Mouse (Mus musculus) forebrain, postnatal 0 days (tissue): ENCODE results near the gene Fam221b. TPM values are rescaled to one million over a fixed set of nuclear protein-coding genes. Genes with fewer than 3 reads are reported as not detected.

ENCODE experiments used
- ATAC-seq: fragments of 200-750 bp; cut with Nextera tagmentation; 2 replicates; pipeline ENCODE4 v1.8.0; 2017; ENCODE audit warnings: mild to moderate bottlenecking, moderate library complexity
- DNase-seq: peaks from one replicate; pipeline ENCODE4 v3.0.0-alpha.2; 2015
- H3K27ac ChIP-seq: fragments of 300-500 bp; sonication (generic); 2 replicates; pipeline ENCODE4 v1.5.1; 2014; ENCODE audit warnings: low read depth, mild to moderate bottlenecking, antibody characterized with exemption, low read length, moderate library complexity, mixed read lengths
- H3K27me3 ChIP-seq: fragments of 300-500 bp; sonication (generic); 2 replicates; pipeline ENCODE4 v1.6.1; 2014; ENCODE audit warnings: mild to moderate bottlenecking, low read length, mixed read lengths; ENCODE audit not compliant: insufficient read depth
- H3K36me3 ChIP-seq: fragments of 300-500 bp; sonication (generic); 2 replicates; pipeline ENCODE4 v1.6.1; 2014; ENCODE audit warnings: mild to moderate bottlenecking, moderate library complexity; ENCODE audit not compliant: insufficient read depth
- H3K4me1 ChIP-seq: fragments of 300-500 bp; sonication (generic); 2 replicates; pipeline ENCODE4 v1.6.1; 2014; ENCODE audit warnings: antibody characterized with exemption; ENCODE audit not compliant: insufficient read depth
- H3K4me2 ChIP-seq: fragments of 300-500 bp; sonication (generic); 2 replicates; pipeline ENCODE4 v1.6.1; 2014; ENCODE audit warnings: low read depth, mild to moderate bottlenecking, moderate library complexity
- H3K4me3 ChIP-seq: fragments of 300-500 bp; sonication (generic); 2 replicates; pipeline ENCODE4 v1.5.1; 2014; ENCODE audit warnings: low read depth, low read length, mixed read lengths
- H3K9ac ChIP-seq: fragments of 300-500 bp; sonication (generic); 2 replicates; pipeline ENCODE4 v1.6.1; 2014; ENCODE audit warnings: mild to moderate bottlenecking
- H3K9me3 ChIP-seq: fragments of 300-500 bp; sonication (generic); 2 replicates; pipeline ENCODE4 v1.6.1; 2016; ENCODE audit warnings: low read length
- CTCF ChIP-seq: sonication (generic); IDR thresholded peaks from 2 replicates; pipeline ENCODE4 v1.5.1; 2016; ENCODE audit warnings: antibody characterized with exemption, control low read depth, low read depth
- WGBS: fragments of 180-500 bp; shearing (Covaris S2); extraction: QIAGEN DNeasy Blood & Tissue Kit; methylation state at CpG from one replicate; pipeline ENCODE4 v1.1.7; 2014; 5-methylcytosine and 5-hydroxymethylcytosine counted together
- polyA plus RNA-seq: library from polyadenylated mRNA; unstranded; fragments of >200 nt; fragmentation: Nextera tagmentation; extraction: Ambion mirVana; gene quantifications from 2 replicates; pipeline ENCODE4 v1.2.1, GENCODE M21; 2015
- total RNA-seq: library from RNA; depleted of rRNA; stranded (reverse); fragments of >200 nt; gene quantifications from 2 replicates; pipeline ENCODE4 v1.2.3, GENCODE M21; 2014; rRNA removed

Fam221b gene
- total RNA-seq: 0.08 TPM in 1 of 2 replicates, not detected in the other
- 1.6 TPM in 2 replicates for polyA plus RNA-seq

- peak; percentile 90 for DNase-seq
- Histone ChIP-seq H3K9me3 (no peaks in the 10 kb centered on the region), H3K4me3 (peak within 1 kb of the TSS; percentile 77), H3K27ac (peak within 1 kb of the TSS; percentile 41), H3K36me3 (no peaks in the 10 kb centered on the region), H3K27me3 (no peaks in the 10 kb centered on the region), H3K4me2 (peak within 1 kb of the TSS; percentile 96), H3K9ac (peak within 1 kb of the TSS; percentile 94), H3K4me1 (peaks cover 35% of the 10 kb centered on the region)
- ATAC-seq: peak; percentile 97
- 2% methylated on average over 26 of the region's 41 CpGs for WGBS
- no peak for TF ChIP-seq CTCF
These were observed at the start of gene Fam221b, which contains the start of gene Tmem8b for GRCm38 (mm10) chr4:43668782-43669427. Fam221b (minus strand) TSS chr4:43669145. Tmem8b (plus strand) TSS chr4:43668971.

GRCm38 (mm10) chr4:43713652-43714219, 44.8 kb upstream of the Fam221b start:
- Histone ChIP-seq H3K36me3 (no peaks in the 10 kb centered on the region), H3K9ac (no peak overlapping the region), H3K4me1 (no peaks in the 10 kb centered on the region), H3K4me3 (no peak overlapping the region), H3K9me3 (no peaks in the 10 kb centered on the region), H3K27me3 (no peaks in the 10 kb centered on the region), H3K27ac (no peak overlapping the region), H3K4me2 (no peak overlapping the region)
- TF ChIP-seq CTCF: no peak
- 30% methylated on average over 7 of the region's 7 CpGs for WGBS
- no peak for ATAC-seq
- DNase-seq: no peak

GRCm38 (mm10) chr4:43711821-43712220, 42.9 kb upstream of the Fam221b start:
- H3K4me3 ChIP-seq: no peak overlapping the region
- H3K36me3 ChIP-seq: no peaks in the 10 kb centered on the region
- DNase-seq: peak; percentile 64
- H3K4me1 ChIP-seq: no peaks in the 10 kb centered on the region
- no peaks in the 10 kb centered on the region for H3K9me3 ChIP-seq
- ATAC-seq: no peak
- peak; percentile 81 for TF ChIP-seq CTCF
- no peak overlapping the region for H3K27ac ChIP-seq
- H3K4me2 ChIP-seq: no peak overlapping the region
- H3K9ac ChIP-seq: no peak overlapping the region
- H3K27me3 ChIP-seq: no peaks in the 10 kb centered on the region
- WGBS: 1% methylated on average over 2 of the region's 2 CpGs

GRCm38 (mm10) chr4:43709869-43710268, 40.9 kb upstream of the Fam221b start, which contains the start of gene Olfr71:
Olfr71 (minus strand) TSS chr4:43710255.
- no peak within 1 kb of the TSS for H3K4me2 ChIP-seq
- no peak within 1 kb of the TSS for H3K4me3 ChIP-seq
- WGBS: 70% methylated on average over 6 of the region's 6 CpGs
- no peak for TF ChIP-seq CTCF
- no peaks in the 10 kb centered on the region for H3K27me3 ChIP-seq
- H3K4me1 ChIP-seq: no peaks in the 10 kb centered on the region
- DNase-seq (no peak), ATAC-seq (no peak)
- no peaks in the 10 kb centered on the region for H3K36me3 ChIP-seq
- no peak within 1 kb of the TSS for H3K27ac ChIP-seq
- H3K9ac ChIP-seq: no peak within 1 kb of the TSS
- H3K9me3 ChIP-seq: no peaks in the 10 kb centered on the region

GRCm38 (mm10) chr4:43705991-43706390, 37.0 kb upstream of the Fam221b start:
- no peak overlapping the region for H3K4me3 ChIP-seq
- TF ChIP-seq CTCF: no peak
- H3K4me2 ChIP-seq: no peak overlapping the region
- DNase-seq (no peak), ATAC-seq (no peak)
- 84% methylated on average over 13 of the region's 13 CpGs for WGBS
- H3K9ac ChIP-seq: no peak overlapping the region
- H3K4me1 ChIP-seq: no peaks in the 10 kb centered on the region
- no peak overlapping the region for H3K27ac ChIP-seq
- H3K27me3 ChIP-seq: no peaks in the 10 kb centered on the region
- no peaks in the 10 kb centered on the region for H3K36me3 ChIP-seq
- H3K9me3 ChIP-seq: no peaks in the 10 kb centered on the region

- no peak for TF ChIP-seq CTCF
- DNase-seq (no peak), ATAC-seq (no peak)
- H3K36me3 ChIP-seq: no peaks in the 10 kb centered on the region
- no peak overlapping the region for H3K9ac ChIP-seq
- WGBS: 77% methylated on average over 8 of the region's 8 CpGs
- no peak overlapping the region for H3K27ac ChIP-seq
- no peak overlapping the region for H3K4me2 ChIP-seq
- H3K27me3 ChIP-seq: no peaks in the 10 kb centered on the region
- no peaks in the 10 kb centered on the region for H3K4me1 ChIP-seq
- no peaks in the 10 kb centered on the region for H3K9me3 ChIP-seq
- no peak overlapping the region for H3K4me3 ChIP-seq
These were observed 34.9 kb upstream of the Fam221b start for GRCm38 (mm10) chr4:43703851-43704250.

- WGBS: 82% methylated on average over 6 of the region's 6 CpGs
- Histone ChIP-seq H3K27me3 (no peaks in the 10 kb centered on the region), H3K27ac (no peak overlapping the region)
These were observed 34.5 kb upstream of the Fam221b start for GRCm38 (mm10) chr4:43703439-43703838.

More at GRCm38 (mm10) chr4:43703439-43703838, 34.5 kb upstream of the Fam221b start:
- Histone ChIP-seq H3K4me2 (no peak overlapping the region), H3K9ac (no peak overlapping the region), H3K36me3 (no peaks in the 10 kb centered on the region), H3K4me3 (no peak overlapping the region), H3K9me3 (no peaks in the 10 kb centered on the region), H3K4me1 (no peaks in the 10 kb centered on the region)
- DNase-seq: no peak
- no peak for ATAC-seq
- TF ChIP-seq CTCF: peak; percentile 48
